Mouse (Mus musculus) erythroblast, embryonic 14.5 days (primary cell): ENCODE results near the gene Akt1s1.

Experiments
- GATA1 ChIP-seq: IDR thresholded peaks from 2 replicates; pipeline ENCODE4 v1.6.1; 2012; ENCODE audit warnings: low read length, inconsistent platforms, mixed read lengths
- TAL1 ChIP-seq: IDR thresholded peaks from 3 replicates; pipeline ENCODE4 v1.6.1; 2012; ENCODE audit warnings: low read length, inconsistent platforms, mixed read lengths

GRCm38 (mm10) chr7:44857905-44858304, 9.1 kb downstream of the Akt1s1 start:
- no peak for TF ChIP-seq GATA1
- no peak for TF ChIP-seq TAL1
